Mouse (Mus musculus) splenic B cell, adult 2 months (primary cell): ENCODE measurements around the gene Fasl.
A peak's percentile ranks its signal among the peaks of the same experiment; 100 is the strongest.

Experiments
- DNase-seq: peaks from one replicate; pipeline ENCODE4 v3.0.0-alpha.2; 2011; ENCODE audit warnings: low read depth, low spot score
- H3K27me3 ChIP-seq: 2 replicates; pipeline ENCODE4 v1.6.1; 2012; ENCODE audit warnings: mild to moderate bottlenecking, low read length, moderate library complexity, mixed read lengths; ENCODE audit not compliant: control insufficient read depth, poor library complexity, insufficient read depth, severe bottlenecking
- H3K36me3 ChIP-seq: 2 replicates; pipeline ENCODE4 v1.6.1; 2012; ENCODE audit warnings: mild to moderate bottlenecking, low read length, moderate library complexity, mixed read lengths; ENCODE audit not compliant: control insufficient read depth, poor library complexity, insufficient read depth, severe bottlenecking

The Fasl gene

GRCm38 (mm10) chr1:161744209-161744608 is 44.1 kb downstream of the Fasl start:
- Histone ChIP-seq H3K27me3 (no peaks in the 10 kb centered on the region), H3K36me3 (no peaks in the 10 kb centered on the region)
- no peak for DNase-seq

GRCm38 (mm10) chr1:161742481-161743267 is 45.6 kb downstream of the Fasl start:
- no peaks in the 10 kb centered on the region for H3K36me3 ChIP-seq
- H3K27me3 ChIP-seq = no peaks in the 10 kb centered on the region; the same call in 1 of the 2 replicates
- DNase-seq = no peak

GRCm38 (mm10) chr1:161736848-161737247 is 51.4 kb downstream of the Fasl start:
- DNase-seq = peak; percentile 70
- H3K36me3 ChIP-seq = no peaks in the 10 kb centered on the region
- no peaks in the 10 kb centered on the region; the same call in 1 of the 2 replicates for H3K27me3 ChIP-seq

GRCm38 (mm10) chr1:161736255-161736654 is 52.0 kb downstream of the Fasl start:
- H3K36me3 ChIP-seq = no peaks in the 10 kb centered on the region
- DNase-seq = peak; percentile 26

GRCm38 (mm10) chr1:161735465-161736046 is 52.7 kb downstream of the Fasl start:
- H3K36me3 ChIP-seq = no peaks in the 10 kb centered on the region
- DNase-seq = peak; percentile 77
- no peaks in the 10 kb centered on the region; the same call in none of the 2 replicates for H3K27me3 ChIP-seq

More at GRCm38 (mm10) chr1:161736255-161736654, 52.0 kb downstream of the Fasl start:
- H3K27me3 ChIP-seq = no peaks in the 10 kb centered on the region; the same call in 1 of the 2 replicates

- Histone ChIP-seq H3K36me3 (no peaks in the 10 kb centered on the region), H3K27me3 (no peaks in the 10 kb centered on the region; the same call in none of the 2 replicates)
- no peak for DNase-seq
Observed at GRCm38 (mm10) chr1:161734741-161735211, 53.5 kb downstream of the Fasl start.

GRCm38 (mm10) chr1:161734314-161734713 is 54.0 kb downstream of the Fasl start:
- Histone ChIP-seq H3K27me3 (no peaks in the 10 kb centered on the region; the same call in none of the 2 replicates), H3K36me3 (no peaks in the 10 kb centered on the region)
- peak; percentile 88 for DNase-seq
